Mouse (Mus musculus) liver, adult (tissue): ENCODE results near the gene Nfxl1.

ENCODE experiments used
- GATA4 ChIP-seq: IDR thresholded peaks from 2 replicates; pipeline ENCODE4 v1.6.1; 2014; ENCODE audit warnings: mild to moderate bottlenecking, low read length; ENCODE audit not compliant: insufficient replicate concordance

Gene Nfxl1

DNA sequence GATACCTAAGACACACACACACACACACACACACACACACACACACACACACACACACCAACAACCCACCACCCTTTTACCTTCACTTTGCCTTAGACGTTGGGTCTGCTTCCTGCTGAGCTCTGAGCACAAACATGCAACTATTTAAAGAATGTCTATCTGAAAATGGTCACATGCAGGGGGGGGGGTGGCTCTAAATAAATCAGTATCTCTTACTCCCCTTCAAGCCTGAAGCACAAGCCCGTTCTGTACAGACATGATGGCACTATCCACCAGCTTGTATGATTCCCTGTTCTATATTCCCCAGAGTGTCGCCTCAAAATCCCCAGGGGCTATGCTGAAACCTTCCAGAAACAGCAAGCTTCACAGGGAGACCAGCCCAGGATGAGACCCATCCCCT lies 57.7 kb downstream of the Nfxl1 start:
- no peak for TF ChIP-seq GATA4

DNA sequence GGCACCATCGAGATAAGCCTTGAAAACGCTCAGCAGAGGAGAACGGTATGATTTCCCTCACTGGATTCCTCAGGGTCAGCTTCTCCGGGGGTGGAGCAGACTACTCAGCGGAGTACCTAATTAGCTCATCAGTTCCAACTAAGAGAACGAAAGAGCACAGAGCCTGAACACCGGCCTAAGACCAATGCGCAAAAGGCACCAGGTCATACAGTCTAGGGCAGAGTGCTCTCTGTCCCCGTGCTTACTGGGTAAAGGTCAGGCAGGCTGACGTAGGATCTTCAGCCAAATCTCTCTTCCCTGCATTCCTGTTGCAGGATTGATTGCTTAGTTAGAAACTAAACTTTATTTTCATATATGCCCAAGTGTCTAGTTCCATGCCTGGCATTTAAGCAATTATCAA lies 61.2 kb downstream of the Nfxl1 start:
- TF ChIP-seq GATA4: no peak; the same call in 1 of the 2 replicates

DNA sequence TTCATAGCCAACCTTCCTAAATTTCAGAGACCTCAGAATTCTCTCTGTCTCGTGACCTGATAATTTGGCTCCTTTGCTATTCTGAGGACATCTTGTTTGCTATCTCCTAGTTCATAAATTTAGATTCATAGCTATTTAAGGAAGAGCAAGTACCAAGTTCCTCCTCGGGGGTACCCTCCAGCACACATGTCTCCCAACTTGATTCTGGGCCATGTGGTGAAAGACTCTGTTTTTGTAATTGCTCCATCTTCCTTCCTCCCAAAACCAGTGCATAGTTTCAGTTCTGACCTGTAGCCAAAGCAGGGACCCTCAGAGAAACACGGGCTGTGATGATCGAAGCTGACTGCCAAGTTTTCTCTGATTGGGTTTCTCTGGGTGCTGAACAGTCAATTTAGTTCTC lies 62.7 kb downstream of the Nfxl1 start:
- TF ChIP-seq GATA4: no peak

DNA sequence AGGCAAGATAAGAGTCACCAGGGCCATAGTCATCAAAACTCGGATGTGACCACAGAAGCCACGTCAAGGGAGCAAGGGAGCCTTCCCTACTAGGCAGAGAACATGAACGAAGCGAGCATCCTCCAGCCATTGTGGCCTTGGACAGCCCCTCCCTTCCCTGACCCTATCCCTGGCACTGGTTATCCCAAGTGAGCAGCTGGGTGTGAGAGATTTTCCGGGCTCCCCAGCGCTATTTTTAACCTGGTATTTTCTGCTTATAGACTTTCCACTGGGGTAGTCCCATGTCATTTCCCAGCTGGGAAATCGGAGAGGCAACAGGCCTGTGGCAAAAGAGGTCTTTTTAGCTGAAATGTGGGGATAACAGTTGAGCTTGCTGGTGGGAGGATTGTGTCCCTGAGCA lies 65.6 kb downstream of the Nfxl1 start:
- no peak for TF ChIP-seq GATA4

DNA sequence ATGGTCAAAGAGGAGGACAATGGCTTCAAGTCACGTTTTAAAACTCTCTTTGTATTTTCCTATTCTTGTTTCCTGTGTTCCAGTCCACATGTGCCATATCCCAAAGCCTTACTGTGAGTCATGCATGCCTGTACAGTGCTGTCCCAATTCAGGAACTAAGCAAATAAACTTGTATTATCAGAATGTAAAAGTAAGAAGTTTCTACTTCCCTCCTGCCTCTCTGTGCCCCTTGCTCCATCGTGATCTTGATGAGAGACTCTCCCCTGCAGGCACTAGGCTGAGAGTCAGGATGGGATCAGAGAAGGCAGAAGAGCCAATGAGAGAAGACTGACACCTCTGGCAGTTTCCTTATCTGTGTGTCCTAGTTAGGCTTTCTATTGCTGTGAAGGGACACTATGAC lies 68.3 kb downstream of the Nfxl1 start:
- no peak for TF ChIP-seq GATA4

DNA sequence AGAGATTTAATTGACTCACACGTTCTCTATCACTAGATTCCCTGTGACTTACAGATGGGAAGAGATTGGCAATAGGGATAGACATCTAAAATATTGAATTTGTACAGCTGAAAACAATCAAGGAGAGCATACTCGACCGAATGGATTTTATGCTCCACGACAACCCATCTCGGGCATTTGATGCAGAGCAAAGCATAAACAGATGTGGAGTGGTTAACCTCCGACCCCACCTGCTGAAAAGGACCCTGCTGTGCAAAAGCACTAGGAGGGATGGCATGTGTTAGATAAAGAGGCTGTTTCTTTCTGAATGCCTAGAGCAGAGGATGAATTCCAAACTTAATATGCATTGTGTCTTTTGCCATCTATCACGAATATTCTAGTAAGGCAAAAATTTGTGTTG lies 79.0 kb downstream of the Nfxl1 start:
- TF ChIP-seq GATA4: no peak

DNA sequence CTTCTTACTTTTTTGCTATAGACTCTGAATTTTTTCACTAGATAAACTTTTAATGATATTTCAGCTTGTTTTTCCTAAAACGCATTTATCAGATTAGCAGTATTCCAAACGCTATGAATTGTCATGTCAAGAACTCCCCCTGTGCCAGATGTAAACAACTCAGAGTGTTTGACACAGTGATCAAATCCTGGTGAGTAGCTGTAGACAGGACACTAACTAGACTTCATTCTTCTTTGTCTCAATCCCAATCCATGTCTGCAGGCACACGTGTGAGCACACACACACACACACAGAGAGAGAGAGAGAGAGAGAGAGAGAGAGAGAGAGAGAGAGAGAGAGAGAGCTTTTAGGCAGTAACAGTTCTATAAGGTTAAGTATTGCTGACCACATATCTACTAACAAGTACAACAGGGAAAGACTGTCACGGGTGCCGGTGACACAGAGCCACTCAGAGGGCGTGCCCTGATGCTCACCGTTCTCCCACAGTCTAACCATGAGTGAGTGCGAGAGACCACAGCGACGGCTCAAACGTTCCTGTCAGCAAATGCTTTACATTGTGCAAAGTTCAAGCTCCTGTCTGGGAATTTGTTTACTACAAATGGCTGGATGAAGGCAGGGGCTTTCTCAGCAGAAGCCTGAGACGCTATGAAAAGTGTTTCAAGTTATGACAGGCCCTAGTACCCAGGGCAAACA lies 87.0 kb downstream of the Nfxl1 start:
- TF ChIP-seq GATA4: no peak

DNA sequence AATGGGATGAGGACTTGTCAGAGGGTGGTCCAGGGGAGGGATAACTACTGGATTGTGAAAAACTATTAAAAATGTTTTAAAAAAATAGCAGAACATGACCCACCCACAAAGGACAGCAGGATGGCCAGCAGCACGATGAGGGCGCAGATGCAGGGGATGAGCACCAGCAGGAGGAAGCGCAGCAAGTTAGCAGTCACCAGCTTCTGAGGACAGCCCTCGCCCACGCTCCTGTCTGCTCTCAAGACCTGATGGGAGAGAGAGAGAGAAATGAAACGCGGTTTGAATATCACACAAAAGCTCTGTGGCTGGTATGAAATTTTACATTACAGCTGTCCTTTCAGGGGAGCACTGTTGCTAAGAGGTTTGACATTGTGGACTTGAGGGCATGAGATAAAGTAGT lies 87.7 kb downstream of the Nfxl1 start:
- no peak for TF ChIP-seq GATA4

DNA sequence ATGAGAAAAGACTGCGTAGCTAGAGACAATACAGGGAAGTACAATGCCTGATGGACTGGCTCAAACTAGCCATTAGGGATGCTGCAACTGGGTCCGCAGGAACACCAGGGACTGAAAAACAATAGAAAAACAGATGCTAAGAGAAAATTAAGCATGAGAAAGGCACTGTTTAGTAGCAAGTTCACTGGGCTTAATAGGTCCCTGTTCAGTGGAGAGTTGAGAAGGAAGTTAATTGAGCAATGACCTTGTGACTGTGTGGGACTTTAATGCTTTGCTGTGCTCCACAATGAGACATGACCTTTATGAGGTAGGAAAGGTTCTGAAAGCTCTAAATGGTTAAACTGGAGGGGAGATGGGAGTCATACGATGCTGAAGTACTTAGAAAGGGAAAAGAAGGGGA lies 94.6 kb downstream of the Nfxl1 start:
- no peak for TF ChIP-seq GATA4
